Mouse (Mus musculus) embryonic facial prominence, embryonic 12.5 days (tissue): Measurements from ENCODE around the gene Slc12a8. TPM values are rescaled to one million over a fixed set of nuclear protein-coding genes. Genes with fewer than 3 reads are reported as not detected.

ENCODE experiments used
- ATAC-seq: fragments of 200-750 bp; cut with Nextera tagmentation; 2 replicates; pipeline ENCODE4 v1.8.0; 2017; ENCODE audit not compliant: insufficient number of reproducible peaks, insufficient read depth, low FRiP score, low TSS enrichment
- H3K27ac ChIP-seq: fragments of 300-500 bp; sonication (generic); 2 replicates; pipeline ENCODE4 v1.5.1; 2016; ENCODE audit warnings: mild to moderate bottlenecking
- H3K27me3 ChIP-seq: fragments of 300-500 bp; sonication (generic); 2 replicates; pipeline ENCODE4 v1.6.1; 2016; ENCODE audit warnings: mild to moderate bottlenecking, moderate library complexity
- H3K36me3 ChIP-seq: fragments of 300-500 bp; sonication (generic); 2 replicates; pipeline ENCODE4 v1.6.1; 2016; ENCODE audit warnings: mild to moderate bottlenecking
- H3K4me1 ChIP-seq: fragments of 300-500 bp; sonication (generic); 2 replicates; pipeline ENCODE4 v1.6.1; 2016
- H3K4me2 ChIP-seq: fragments of 300-500 bp; sonication (generic); replicated peaks from 2 replicates; pipeline ENCODE4 v1.6.1; 2016; ENCODE audit warnings: mild to moderate bottlenecking, moderate library complexity
- H3K4me3 ChIP-seq: fragments of 300-500 bp; sonication (generic); 2 replicates; pipeline ENCODE4 v1.5.1; 2016; ENCODE audit warnings: mild to moderate bottlenecking
- H3K9ac ChIP-seq: fragments of 300-500 bp; sonication (generic); 2 replicates; pipeline ENCODE4 v1.6.1; 2016; ENCODE audit warnings: mild to moderate bottlenecking, moderate library complexity
- H3K9me3 ChIP-seq: fragments of 300-500 bp; sonication (generic); 2 replicates; pipeline ENCODE4 v1.6.1; 2016; ENCODE audit warnings: mild to moderate bottlenecking, moderate library complexity
- WGBS: fragments of 180-500 bp; shearing (Covaris S2); methylation state at CpG from one replicate; pipeline ENCODE4 v1.1.7; 2016; 5-methylcytosine and 5-hydroxymethylcytosine counted together
- polyA plus RNA-seq: library from polyadenylated mRNA; unstranded; fragments of >200 nt; fragmentation: Nextera tagmentation; extraction: Ambion mirVana; gene quantifications from 2 replicates; pipeline ENCODE4 v1.2.1, GENCODE M21; 2016

The Slc12a8 gene
- polyA plus RNA-seq, 1 experiment from 2014 or later, result 0.65 TPM

- 78% methylated on average over 4 of the region's 4 CpGs for WGBS
- Histone ChIP-seq H3K9ac (no peak overlapping the region), H3K4me2 (no peak overlapping the region), H3K9me3 (no peaks in the 10 kb centered on the region), H3K27me3 (no peaks in the 10 kb centered on the region), H3K4me1 (no peaks in the 10 kb centered on the region), H3K27ac (no peak overlapping the region), H3K36me3 (no peaks in the 10 kb centered on the region), H3K4me3 (no peak overlapping the region)
- ATAC-seq, result no peak
These were observed 28.4 kb downstream of the Slc12a8 start for GRCm38 (mm10) chr16:33545530-33545929.

DNA sequence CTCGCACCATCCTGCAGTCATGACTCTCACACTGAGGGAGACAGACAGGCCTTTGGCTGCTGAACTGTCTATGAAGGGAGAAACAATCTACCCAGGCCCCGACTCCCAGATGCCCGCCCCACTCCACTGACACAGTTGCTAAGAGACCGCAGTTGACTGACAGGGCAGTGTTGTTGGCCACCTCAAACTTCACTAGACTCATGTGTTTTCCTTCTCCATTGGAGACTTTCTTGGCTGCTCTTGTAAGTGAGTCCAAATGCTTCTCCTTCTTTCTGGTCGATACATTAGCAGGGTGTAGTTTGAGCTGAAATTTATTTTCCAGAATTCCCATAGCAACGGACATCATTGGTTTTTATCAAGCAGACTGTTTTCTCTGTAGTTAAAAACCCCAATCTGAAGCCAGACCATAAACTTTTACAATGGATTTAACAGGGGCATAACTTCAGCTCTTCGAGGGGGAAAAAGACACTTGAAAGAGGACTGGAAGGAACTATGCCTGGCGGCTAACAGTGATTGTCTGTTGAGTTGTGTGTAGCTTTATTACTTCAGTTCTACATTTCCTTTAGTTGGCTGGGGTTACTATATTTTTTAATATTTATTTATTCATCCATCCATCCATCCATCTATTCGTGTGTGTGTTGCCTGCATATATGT lies 36.7 kb downstream of the Slc12a8 start:
- ATAC-seq, result no peak
- H3K27me3 ChIP-seq, result no peaks in the 10 kb centered on the region; the same call in 1 of the 2 replicates
- H3K4me1 ChIP-seq, result 0 out of 2 replicates have a peak, but pooled peaks cover 4% of the 10 kb centered on the region
- WGBS, result 71% methylated on average over 9 of the region's 9 CpGs
- no peak overlapping the region for H3K9ac ChIP-seq
- no peak overlapping the region for H3K4me3 ChIP-seq
- no peaks in the 10 kb centered on the region for H3K9me3 ChIP-seq
- H3K36me3 ChIP-seq, result no peaks in the 10 kb centered on the region
- H3K27ac ChIP-seq, result no peak overlapping the region
- H3K4me2 ChIP-seq, result no peak overlapping the region

GRCm38 (mm10) chr16:33558121-33558520 lies 41.0 kb downstream of the Slc12a8 start:
- 82% methylated on average over 12 of the region's 12 CpGs for WGBS
- Histone ChIP-seq H3K4me2 (no peak overlapping the region), H3K9me3 (no peaks in the 10 kb centered on the region), H3K4me1 (peaks cover 13% of the 10 kb centered on the region), H3K27ac (no peak overlapping the region), H3K4me3 (no peak overlapping the region), H3K36me3 (no peaks in the 10 kb centered on the region), H3K27me3 (no peaks in the 10 kb centered on the region), H3K9ac (no peak overlapping the region)
- no peak for ATAC-seq

DNA sequence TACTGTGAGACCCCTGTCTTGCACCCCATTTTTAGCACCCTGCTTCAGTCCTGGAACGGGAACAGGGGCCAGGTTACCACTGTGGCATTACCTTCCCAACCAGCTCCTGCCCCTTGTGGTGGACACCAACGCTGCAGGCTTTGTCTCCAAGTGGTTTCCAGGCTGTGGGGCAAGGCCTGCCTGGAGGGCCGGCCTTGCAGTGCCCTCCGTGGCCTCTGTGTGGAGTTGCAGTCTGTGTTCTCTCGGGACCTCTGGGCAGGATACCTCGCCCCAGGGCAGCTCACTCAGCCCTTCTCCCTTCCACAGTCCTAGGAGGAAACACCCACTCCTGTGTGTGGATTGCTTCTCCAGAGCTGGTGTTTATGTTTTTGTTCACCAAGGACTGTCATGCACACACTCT lies 43.2 kb downstream of the Slc12a8 start:
- Histone ChIP-seq H3K4me1 (peaks cover 10% of the 10 kb centered on the region), H3K36me3 (no peaks in the 10 kb centered on the region), H3K4me2 (no peak overlapping the region), H3K27ac (no peak overlapping the region), H3K4me3 (no peak overlapping the region), H3K9ac (0 out of 2 replicates have a peak overlapping the region, but pooled peaks have one; percentile 1), H3K27me3 (no peaks in the 10 kb centered on the region), H3K9me3 (no peaks in the 10 kb centered on the region)
- peak; percentile 69; the same call in 1 of the 2 replicates for ATAC-seq
- WGBS, result 2% methylated on average over 6 of the region's 6 CpGs

DNA sequence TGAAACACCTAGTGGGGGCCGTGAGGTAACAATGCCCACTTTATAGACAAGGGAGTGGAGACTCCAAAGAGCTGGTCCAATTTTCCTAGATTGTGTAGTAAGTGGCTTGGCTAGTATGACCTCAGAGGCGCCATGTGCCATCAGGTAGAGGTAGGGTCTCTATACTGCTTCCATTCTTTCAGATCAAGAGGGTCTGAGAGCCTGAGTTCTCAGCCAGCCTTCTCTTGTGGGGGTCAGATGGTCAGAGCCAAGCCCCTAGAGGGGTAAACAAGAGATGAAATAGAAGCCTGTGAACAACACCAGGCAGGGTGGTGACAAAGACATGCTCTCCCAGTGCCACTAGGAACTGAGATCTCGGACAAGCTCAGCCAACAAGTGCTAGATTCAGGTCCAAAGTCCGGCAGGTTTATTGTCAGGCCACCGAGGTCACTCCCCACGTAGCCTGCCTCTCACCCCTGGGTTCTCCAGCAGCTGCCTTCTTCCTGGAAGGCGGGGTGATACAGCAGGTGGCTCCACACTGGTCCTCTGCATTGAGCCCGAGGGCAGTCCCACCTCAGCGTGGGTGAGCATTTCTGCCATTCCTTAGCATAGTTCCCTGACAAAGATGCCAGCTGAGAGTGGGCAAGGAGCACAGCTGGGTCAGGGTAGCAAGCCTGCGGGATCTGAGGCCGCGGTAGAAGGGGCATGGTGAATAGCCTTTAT lies 44.3 kb downstream of the Slc12a8 start:
- Histone ChIP-seq H3K27ac (no peak overlapping the region), H3K4me1 (peaks cover 10% of the 10 kb centered on the region), H3K9me3 (no peaks in the 10 kb centered on the region), H3K27me3 (no peaks in the 10 kb centered on the region), H3K4me3 (no peak overlapping the region), H3K4me2 (no peak overlapping the region), H3K9ac (no peak overlapping the region), H3K36me3 (no peaks in the 10 kb centered on the region)
- ATAC-seq, result no peak
- WGBS, result 81% methylated on average over 12 of the region's 12 CpGs

DNA sequence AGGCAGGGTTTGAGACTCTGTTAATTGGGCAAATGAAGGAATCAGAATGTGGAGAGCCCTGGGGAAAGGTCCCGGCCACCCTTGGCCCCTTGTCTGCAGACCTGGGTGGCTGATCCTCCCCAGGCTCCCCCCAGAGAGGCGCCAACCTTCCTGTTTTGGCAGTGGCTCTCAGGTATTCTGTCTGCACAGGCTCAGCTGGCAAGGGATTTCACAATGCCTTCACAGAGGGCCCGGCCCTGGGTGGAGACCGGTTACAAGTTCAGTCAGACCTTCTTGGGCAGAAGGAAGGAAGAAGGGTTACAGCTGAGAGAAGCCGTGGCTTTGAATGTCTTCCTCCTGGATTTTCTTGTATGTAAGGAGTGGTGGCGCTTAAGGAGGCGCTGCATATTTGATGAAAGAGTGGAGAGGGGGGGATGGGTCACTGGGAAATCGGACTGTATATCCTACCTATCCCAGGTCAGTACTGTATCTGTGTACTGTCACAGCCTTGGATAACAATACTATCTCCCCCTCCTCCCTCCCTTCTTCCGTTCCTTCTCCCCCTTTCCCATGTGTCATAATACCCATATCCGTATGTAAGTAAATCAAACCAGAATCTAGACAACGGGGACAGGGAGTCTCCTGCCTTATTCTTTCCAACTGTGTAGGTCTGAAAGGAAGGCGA lies 45.9 kb downstream of the Slc12a8 start:
- H3K27me3 ChIP-seq, result no peaks in the 10 kb centered on the region
- no peak overlapping the region for H3K27ac ChIP-seq
- H3K36me3 ChIP-seq, result no peaks in the 10 kb centered on the region
- no peak overlapping the region for H3K9ac ChIP-seq
- peaks cover 10% of the 10 kb centered on the region for H3K4me1 ChIP-seq
- no peak for ATAC-seq
- no peak overlapping the region for H3K4me3 ChIP-seq
- H3K4me2 ChIP-seq, result no peak overlapping the region
- no peaks in the 10 kb centered on the region for H3K9me3 ChIP-seq
- WGBS, result 63% methylated on average over 12 of the region's 12 CpGs

GRCm38 (mm10) chr16:33563538-33564013 lies 46.4 kb downstream of the Slc12a8 start:
- no peak overlapping the region for H3K4me2 ChIP-seq
- no peaks in the 10 kb centered on the region for H3K27me3 ChIP-seq
- no peaks in the 10 kb centered on the region for H3K9me3 ChIP-seq
- peaks cover 10% of the 10 kb centered on the region for H3K4me1 ChIP-seq
- WGBS, result 66% methylated on average over 5 of the region's 5 CpGs
- no peak overlapping the region for H3K27ac ChIP-seq
- H3K4me3 ChIP-seq, result no peak overlapping the region
- H3K9ac ChIP-seq, result no peak overlapping the region
- ATAC-seq, result no peak
- no peaks in the 10 kb centered on the region for H3K36me3 ChIP-seq

DNA sequence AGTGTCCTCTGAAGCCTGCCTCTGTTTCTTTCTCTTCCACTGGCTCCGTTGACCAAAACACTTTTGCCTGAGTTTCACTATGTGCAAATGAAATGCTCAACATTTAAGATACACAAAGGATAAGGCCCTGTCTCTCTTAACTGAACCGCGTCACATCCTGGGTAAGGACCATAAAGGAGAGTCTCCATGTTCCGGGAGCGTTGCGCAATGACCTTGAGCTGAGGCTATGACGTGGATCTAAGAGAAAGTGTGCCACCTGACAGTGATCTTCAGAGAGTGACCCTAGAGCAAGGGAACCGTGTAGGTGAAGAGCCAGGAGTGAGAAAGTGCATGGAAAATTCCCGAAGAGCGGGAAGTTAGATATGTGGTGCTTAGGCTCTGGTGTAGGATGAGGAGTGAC lies 49.3 kb downstream of the Slc12a8 start:
- 89% methylated on average over 10 of the region's 10 CpGs for WGBS
- Histone ChIP-seq H3K4me1 (peaks cover 6% of the 10 kb centered on the region), H3K27me3 (no peaks in the 10 kb centered on the region), H3K27ac (no peak overlapping the region), H3K9me3 (no peaks in the 10 kb centered on the region), H3K9ac (no peak overlapping the region), H3K4me2 (no peak overlapping the region), H3K4me3 (no peak overlapping the region), H3K36me3 (no peaks in the 10 kb centered on the region)
- no peak for ATAC-seq

GRCm38 (mm10) chr16:33567736-33568135 lies 50.6 kb downstream of the Slc12a8 start:
- 70% methylated on average over 4 of the region's 4 CpGs for WGBS
- no peak overlapping the region for H3K4me3 ChIP-seq
- ATAC-seq, result no peak
- no peak overlapping the region for H3K9ac ChIP-seq
- no peaks in the 10 kb centered on the region for H3K9me3 ChIP-seq
- no peaks in the 10 kb centered on the region for H3K27me3 ChIP-seq
- peaks cover 5% of the 10 kb centered on the region for H3K4me1 ChIP-seq
- H3K36me3 ChIP-seq, result no peaks in the 10 kb centered on the region
- H3K27ac ChIP-seq, result no peak overlapping the region
- H3K4me2 ChIP-seq, result no peak overlapping the region

GRCm38 (mm10) chr16:33568269-33569016 lies 51.3 kb downstream of the Slc12a8 start:
- H3K27me3 ChIP-seq, result no peaks in the 10 kb centered on the region
- H3K27ac ChIP-seq, result no peak overlapping the region
- no peaks in the 10 kb centered on the region for H3K9me3 ChIP-seq
- H3K4me1 ChIP-seq, result no peaks in the 10 kb centered on the region; the same call in 1 of the 2 replicates
- H3K4me2 ChIP-seq, result no peak overlapping the region
- no peak for ATAC-seq
- no peaks in the 10 kb centered on the region for H3K36me3 ChIP-seq
- WGBS, result 78% methylated on average over 9 of the region's 12 CpGs
- H3K4me3 ChIP-seq, result no peak overlapping the region
- H3K9ac ChIP-seq, result no peak overlapping the region

GRCm38 (mm10) chr16:33572646-33573045 lies 55.5 kb downstream of the Slc12a8 start:
- 81% methylated on average over 6 of the region's 6 CpGs for WGBS
- no peak overlapping the region for H3K27ac ChIP-seq
- H3K9me3 ChIP-seq, result no peaks in the 10 kb centered on the region
- H3K4me3 ChIP-seq, result no peak overlapping the region
- no peak overlapping the region for H3K4me2 ChIP-seq
- H3K4me1 ChIP-seq, result no peaks in the 10 kb centered on the region
- no peaks in the 10 kb centered on the region for H3K36me3 ChIP-seq
- H3K9ac ChIP-seq, result no peak overlapping the region
- no peaks in the 10 kb centered on the region for H3K27me3 ChIP-seq
- ATAC-seq, result no peak
